Mouse (Mus musculus): ENCODE measurements at regions not wholly inside any gene's neighbourhood (a gene's known extent, or its start where the extent isn't known, plus 50 kb on each side); places are given as distances from the start of the nearest gene placed in this dataset.

- TF ChIP-seq CTCF (IDR thresholded peaks at IDR 0.05; ENCODE audit: control insufficient read depth, insufficient read depth, insufficient replicate concordance, low read depth, low read length) = no peak
- no peak for TF ChIP-seq POLR2A (IDR thresholded peaks at IDR 0.05; ENCODE audit: control insufficient read depth, low read depth, low read length)
Measured at GRCm38 (mm10) chr13:52179977-52180376, 333.5 kb downstream of the Gadd45g start.
